In the genomic region with DNA sequence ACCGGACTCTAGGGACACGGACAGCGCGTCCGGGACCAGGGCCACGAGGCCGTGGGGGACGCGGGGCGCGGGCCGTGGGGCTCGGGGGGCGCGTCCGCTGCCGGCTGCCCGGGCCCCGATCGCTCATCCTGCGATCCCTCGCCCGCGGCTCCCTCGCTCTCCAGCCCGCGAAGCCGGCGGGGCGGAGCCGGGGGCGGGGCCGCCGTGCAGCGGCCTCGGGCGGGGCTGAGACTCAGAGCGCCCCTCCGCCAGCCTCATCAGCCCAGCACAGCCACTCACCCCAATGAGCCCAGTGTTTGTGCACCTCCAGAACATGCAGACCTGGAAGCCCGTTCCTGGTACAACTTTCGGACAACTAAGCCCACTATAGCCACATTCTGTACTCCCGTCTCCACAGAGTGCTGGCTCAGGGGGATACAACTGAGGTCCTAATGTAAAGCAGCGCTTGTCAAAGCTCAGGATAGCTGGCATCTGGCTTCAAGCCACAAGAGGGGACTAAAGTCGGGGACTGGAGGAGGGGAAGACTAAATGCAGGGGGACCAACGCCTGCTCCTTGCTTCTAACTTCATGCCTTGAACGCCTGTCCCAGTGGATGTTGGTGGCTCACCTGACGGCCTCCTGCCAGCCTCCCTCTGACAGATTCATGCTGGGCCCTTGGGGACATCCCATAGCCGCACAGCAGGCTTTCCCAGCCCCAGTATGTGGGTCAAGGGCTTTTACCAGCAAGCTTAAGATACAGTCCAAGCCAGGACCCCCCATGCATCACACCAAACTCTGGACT, we compare ENCODE assay signal across 8 mouse cellular contexts. TPM values are rescaled to one million over a fixed set of nuclear protein-coding genes. Genes with fewer than 3 reads are reported as not detected.
DNase-seq lines count a peak whose midpoint lies in the region; ATAC-seq lines count a peak whose summit lies in the region.

A gene (minus strand): TSS at position 159 of the 781 bp plus-strand sequence.

- peaks cover 61% of the 10 kb centered on the region for H3K4me1 ChIP-seq in embryonic facial prominence, embryonic 13.5 days
- H3K4me1 ChIP-seq in stomach, embryonic 15.5 days, result peaks cover 30% of the 10 kb centered on the region

- peak within 1 kb of the TSS; percentile 91 for H3K4me2 ChIP-seq in embryonic facial prominence, embryonic 13.5 days
- peak within 1 kb of the TSS; percentile 100 for H3K4me2 ChIP-seq in stomach, embryonic 15.5 days

- ATAC-seq in embryonic facial prominence, embryonic 13.5 days (ENCODE audit: insufficient number of reproducible peaks, insufficient read depth, low FRiP score, low TSS enrichment, low read depth), result peak; percentile 50; the same call in 1 of the 2 replicates
- peak; percentile 32; the same call in 1 of the 2 replicates for ATAC-seq in megakaryocyte-erythroid progenitor cell, adult 5-6 weeks (replicated peaks; ENCODE audit: low FRiP score, low TSS enrichment, poor library complexity, severe bottlenecking)
- ATAC-seq in stomach, embryonic 15.5 days (ENCODE audit: insufficient read depth, low FRiP score, low read depth), result peak; percentile 44

- H3K27me3 ChIP-seq in embryonic facial prominence, embryonic 13.5 days, result no peaks in the 10 kb centered on the region
- H3K27me3 ChIP-seq in stomach, embryonic 15.5 days (replicated peaks), result no peaks in the 10 kb centered on the region

- H3K9me3 ChIP-seq in embryonic facial prominence, embryonic 13.5 days, result no peaks in the 10 kb centered on the region
- no peaks in the 10 kb centered on the region for H3K9me3 ChIP-seq in stomach, embryonic 15.5 days

- peaks cover 44% of the 10 kb centered on the region for H3K36me3 ChIP-seq in embryonic facial prominence, embryonic 13.5 days
- H3K36me3 ChIP-seq in stomach, embryonic 15.5 days, result peaks cover 34% of the 10 kb centered on the region

- peak within 1 kb of the TSS; percentile 94 for H3K9ac ChIP-seq in embryonic facial prominence, embryonic 13.5 days
- peak within 1 kb of the TSS; percentile 60 for H3K9ac ChIP-seq in stomach, embryonic 15.5 days

- intact Hi-C loops in gastrocnemius, postnatal 14 days (cut with DNase I; ENCODE audit: low total_unique reads), result no loop called here

- peak within 1 kb of the TSS; percentile 75 for H3K27ac ChIP-seq in embryonic facial prominence, embryonic 13.5 days
- no peak within 1 kb of the TSS for H3K27ac ChIP-seq in stomach, embryonic 15.5 days

- peak; percentile 63 for DNase-seq in gastrocnemius, postnatal 14 days
- no peak for DNase-seq in gastrocnemius, adult 18-20 months (ENCODE audit: low spot score)
- DNase-seq in NIH3T3 (ENCODE audit: low read depth), result peak; percentile 85
- peak; percentile 71 for DNase-seq in heart, postnatal 4 days
- no peak for DNase-seq in left cerebral cortex, adult 8-10 months (ENCODE audit: low spot score in 2 of 2)

- WGBS in embryonic facial prominence, embryonic 13.5 days, result 2% methylated on average over 38 of the region's 48 CpGs
- 4% methylated on average over 38 of the region's 48 CpGs for WGBS in stomach, embryonic 15.5 days

- peak within 1 kb of the TSS; percentile 79 for H3K4me3 ChIP-seq in embryonic facial prominence, embryonic 13.5 days
- peak within 1 kb of the TSS; percentile 61 for H3K4me3 ChIP-seq in stomach, embryonic 15.5 days (replicated peaks)

RNA-seq across cellular contexts. Expression of the gene that starts here (rescaled TPM):
- total RNA-seq in gastrocnemius, postnatal 14 days (2021), result under 1 TPM; 0.14 to 0.40 TPM
- total RNA-seq in gastrocnemius, adult 18-20 months (2021), result not detected
- 50.6 and 60.1 TPM in 2 replicates for polyA plus RNA-seq in embryonic facial prominence, embryonic 13.5 days (2015; fragmentation: Nextera tagmentation; extraction: Ambion mirVana)
- 1 to 10 TPM; 1.8 to 2.1 TPM for total RNA-seq in heart, postnatal 4 days (2021)
- total RNA-seq in left cerebral cortex, adult 8-10 months (2022), result 100 to 1,000 TPM; 172 to 193 (median 184) TPM
- 0.66 TPM in 1 of 2 replicates, not detected in the other for total RNA-seq in megakaryocyte-erythroid progenitor cell, adult 5-6 weeks (2014; fragmentation: Nextera tagmentation)
- total RNA-seq in megakaryocyte-erythroid progenitor cell, adult 5-6 weeks (2017), result not detected in 2 replicates
- 15.1 and 16.6 TPM in 2 replicates for polyA plus RNA-seq in stomach, embryonic 15.5 days (2015; fragmentation: Nextera tagmentation; extraction: Ambion mirVana)

Comparison
In these comparisons a context has a peak if more than half of its experiments do, and no peak if none do; other contexts are left out.
1. RNA of the gene that starts here (total RNA-seq): 172 to 193 TPM in left cerebral cortex, adult 8-10 months; 1.8 to 2.1 TPM in heart, postnatal 4 days, 0.66 TPM in megakaryocyte-erythroid progenitor cell, adult 5-6 weeks, 0.14 to 0.40 TPM in gastrocnemius, postnatal 14 days and not detected in gastrocnemius, adult 18-20 months; every median in the first group is over 10 times any median in the second.
2. Peak in DNase-seq in gastrocnemius, postnatal 14 days; RNA of the gene not detected or under 1 TPM.
3. Peak in ATAC-seq in megakaryocyte-erythroid progenitor cell, adult 5-6 weeks; RNA of the gene not detected or under 1 TPM.
4. DNase-seq: peak in NIH3T3 (single experiment) and heart, postnatal 4 days (single experiment); none in gastrocnemius, adult 18-20 months (single experiment) and left cerebral cortex, adult 8-10 months (0 of 2).
5. Peak in every context shown above with its lines, with median percentiles within 50 percentile points of each other: ATAC-seq.